Mouse (Mus musculus) C2C12 (cell line): ENCODE results near the gene Lrguk.

Experiments
- CEBPB ChIP-seq: IDR thresholded peaks from one replicate; pipeline ENCODE4 v1.6.1; 2011; ENCODE audit warnings: low read depth, mild to moderate bottlenecking, control low read depth, moderate library complexity
- CTCF ChIP-seq: IDR thresholded peaks from one replicate; pipeline ENCODE4 v1.5.1; 2011; ENCODE audit not compliant: control insufficient read depth, insufficient read depth, insufficient read length
- FOSL1 ChIP-seq: IDR thresholded peaks from one replicate; pipeline ENCODE4 v1.8.0; 2011; ENCODE audit warnings: mild to moderate bottlenecking, low read length; ENCODE audit not compliant: poor library complexity, insufficient read depth, severe bottlenecking
- MAX ChIP-seq: IDR thresholded peaks from one replicate; pipeline ENCODE4 v1.6.1; 2011; ENCODE audit warnings: mild to moderate bottlenecking, control low read depth
- MYOD1 ChIP-seq: IDR thresholded peaks from one replicate; pipeline ENCODE4 v1.6.1; 2011; ENCODE audit warnings: low read depth; ENCODE audit not compliant: control insufficient read depth, insufficient read length
- MYOG ChIP-seq: IDR thresholded peaks from one replicate; pipeline ENCODE4 v1.6.1; 2011; ENCODE audit not compliant: control insufficient read depth, insufficient read length; ENCODE audit errors: extremely low read depth
- USF1 ChIP-seq: IDR thresholded peaks from one replicate; pipeline ENCODE4 v1.6.1; 2011; ENCODE audit warnings: low read depth, mild to moderate bottlenecking, control low read depth, moderate library complexity

- TF ChIP-seq CTCF (no peak), MYOG (no peak), USF1 (no peak), CEBPB (no peak), MAX (no peak), MYOD1 (no peak), FOSL1 (no peak)
These were observed 87.7 kb downstream of the Lrguk start for GRCm38 (mm10) chr6:34116838-34117478.
